Mouse (Mus musculus) adrenal gland, adult 18-20 months (tissue): ENCODE results near the gene Pnpo. TPM values are rescaled to one million over a fixed set of nuclear protein-coding genes. Genes with fewer than 3 reads are reported as not detected.

ENCODE experiments used
- DNase-seq, 2 experiments: peaks; one replicate each; pipeline ENCODE4 v3.0.0; 2021 to 2022; ENCODE audit warnings: low spot score in 2 of 2
- total RNA-seq, 2 experiments: library from RNA; stranded (reverse); gene quantifications; 1 replicate in 1 of 2; 2 replicates in 1 of 2; pipeline ENCODE4 v1.2.3; 2021

The Pnpo gene
- total RNA-seq, 2 experiments from 2014 or later = 28.4 to 36.6 TPM

DNA sequence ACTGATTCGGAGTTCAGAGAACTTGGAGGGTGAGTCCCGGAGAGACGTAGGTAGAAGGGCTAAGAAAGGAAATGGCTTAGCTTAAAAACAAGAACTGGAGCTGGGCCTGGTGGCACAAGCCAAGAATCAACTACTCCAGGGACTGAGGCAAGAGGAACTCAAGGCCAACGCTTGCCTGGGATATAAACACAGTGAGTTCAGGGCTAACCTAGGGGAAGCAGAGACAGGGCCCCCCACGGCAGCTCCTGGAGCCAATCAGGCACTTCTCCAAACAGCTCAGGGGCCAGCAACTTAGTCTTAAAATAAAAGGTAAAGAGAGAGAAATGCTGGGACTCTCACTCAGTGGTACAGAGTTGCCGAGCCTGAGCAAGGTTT is 5.4 kb downstream of the Pnpo start:
- no peak for DNase-seq

DNA sequence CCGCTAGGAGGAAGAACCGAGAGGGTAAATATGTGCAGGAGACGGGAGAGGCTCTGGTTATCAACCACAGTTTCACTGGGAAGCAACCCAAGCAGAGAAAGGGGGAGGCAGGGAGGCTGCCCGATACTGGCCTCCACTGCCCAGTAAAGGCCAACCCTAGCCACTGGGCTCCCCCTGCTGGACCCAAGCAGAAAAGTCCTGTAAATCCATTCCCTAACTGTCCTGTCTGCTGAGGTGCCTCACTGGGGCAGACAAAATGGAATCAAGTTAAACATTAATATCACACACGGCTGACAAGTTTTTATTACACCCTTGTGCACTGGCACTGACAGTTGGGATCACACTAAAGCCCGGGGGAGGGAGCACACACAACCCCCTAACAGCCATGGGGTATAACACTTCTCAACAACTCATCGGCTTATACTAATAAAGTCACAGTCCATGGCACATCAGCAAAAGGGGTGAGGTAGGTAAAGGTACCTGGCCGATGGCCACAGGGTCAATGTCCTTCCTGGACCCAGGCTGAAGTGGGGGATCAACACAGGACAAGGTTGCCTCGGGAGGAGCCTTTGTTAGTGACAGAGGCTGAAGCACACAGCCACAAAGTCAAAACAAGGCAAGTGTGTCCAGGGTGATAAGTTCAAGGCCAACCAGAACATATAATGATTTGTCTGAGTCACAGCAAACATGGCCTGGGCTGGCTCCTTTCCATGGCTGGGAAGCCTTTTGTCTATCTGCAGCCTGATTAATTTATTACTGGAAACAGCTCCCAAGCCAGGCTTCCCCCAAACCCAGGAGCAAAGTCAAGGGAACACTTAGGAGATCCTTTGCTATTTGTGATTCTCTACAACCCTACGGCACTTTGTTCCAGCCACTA is 6.0 kb downstream of the Pnpo start:
- DNase-seq = peak; percentile 64 to 67

DNA sequence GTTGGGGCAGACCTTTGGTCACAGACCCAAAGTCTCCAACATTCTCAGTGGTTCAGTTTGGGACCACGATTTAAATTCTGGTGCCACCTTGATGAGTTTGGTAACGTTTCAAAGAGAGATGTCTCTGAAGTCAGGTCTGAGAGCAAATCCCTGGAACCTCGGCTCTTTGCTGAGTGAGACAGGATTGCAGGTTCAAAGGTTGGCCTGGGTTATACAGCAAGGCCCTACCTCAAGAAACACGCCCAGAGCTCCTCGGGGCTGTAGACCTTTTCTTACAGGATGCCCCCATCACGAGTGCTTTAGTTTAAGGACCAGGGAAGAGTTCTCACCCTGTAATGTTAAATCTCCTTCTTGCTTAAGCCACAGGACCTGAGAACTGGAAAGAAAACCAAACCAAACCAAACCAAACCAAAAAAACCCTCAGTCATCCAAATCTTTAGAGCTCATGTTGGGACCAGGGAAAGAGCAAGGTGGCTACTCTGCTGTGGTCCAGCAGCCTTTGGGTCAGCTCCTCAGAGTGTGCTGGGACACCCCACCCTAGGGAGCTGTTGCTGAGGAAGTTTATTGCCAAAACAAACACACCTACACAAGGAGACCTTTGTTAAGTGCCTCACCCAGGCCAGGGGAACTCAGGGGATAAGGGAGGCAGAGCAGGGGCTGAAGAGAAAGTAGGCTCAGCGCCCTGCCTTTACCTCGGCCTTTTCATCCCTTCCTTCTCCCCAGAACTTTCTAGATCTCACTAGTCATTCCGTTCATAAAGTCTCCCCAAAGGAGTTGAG is 7.7 kb downstream of the Pnpo start:
- no peak for DNase-seq

DNA sequence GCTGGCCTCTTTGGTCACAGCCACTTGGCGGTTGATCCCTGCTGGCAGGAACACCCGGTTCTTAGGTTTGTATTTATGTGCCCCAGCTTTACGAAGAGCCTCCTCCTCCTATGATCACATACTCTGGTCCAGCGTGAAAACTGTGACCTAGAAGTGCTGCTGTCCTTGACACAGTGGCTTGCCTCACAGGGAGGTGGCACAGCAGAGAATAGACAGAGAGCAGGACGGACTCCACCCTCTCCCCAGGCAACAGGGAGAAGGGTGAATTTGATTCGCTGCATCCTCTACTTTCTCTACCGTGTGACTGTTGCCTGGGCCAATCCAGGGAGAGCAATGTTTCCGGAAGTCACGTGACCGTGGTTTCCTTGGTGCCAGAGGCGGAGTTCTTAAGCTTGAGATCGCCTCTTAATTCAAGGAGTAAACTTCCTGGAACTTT is 8.8 kb downstream of the Pnpo start:
- peak; percentile 50 to 61 for DNase-seq

DNA sequence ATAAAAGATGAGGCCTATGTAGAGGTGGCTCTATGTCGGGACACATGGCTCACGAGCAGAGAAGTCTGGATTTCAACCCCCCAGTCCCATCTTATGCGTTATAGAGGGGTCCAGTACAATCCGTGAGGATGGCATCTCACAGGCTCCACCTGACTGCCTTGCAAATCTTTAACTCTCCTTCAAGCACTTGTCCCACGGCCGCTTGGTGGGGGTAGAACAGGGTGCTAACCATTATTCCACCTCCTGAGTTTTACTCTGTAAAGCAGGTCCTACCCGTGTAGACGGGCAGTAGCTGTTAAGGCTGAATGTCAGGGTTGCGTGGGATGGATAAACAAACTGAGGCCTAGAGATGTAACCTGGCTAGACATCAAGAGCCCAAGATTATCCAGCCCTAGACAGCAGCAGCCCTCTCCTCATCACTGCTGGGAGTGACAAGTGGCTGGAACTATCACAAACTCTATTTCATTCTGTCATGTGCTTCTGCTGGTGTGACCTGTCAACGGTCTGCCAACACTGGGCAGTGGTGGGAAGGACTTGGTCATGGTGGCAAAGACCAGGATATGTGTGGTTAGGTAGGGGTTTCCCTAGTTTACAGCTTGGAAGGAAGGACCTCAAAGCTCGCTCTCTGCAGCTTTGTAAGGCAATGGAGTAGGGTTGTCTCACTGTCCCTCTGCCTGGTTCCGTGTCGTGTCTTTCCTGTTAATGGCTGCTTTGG is 10.1 kb downstream of the Pnpo start:
- no peak for DNase-seq

DNA sequence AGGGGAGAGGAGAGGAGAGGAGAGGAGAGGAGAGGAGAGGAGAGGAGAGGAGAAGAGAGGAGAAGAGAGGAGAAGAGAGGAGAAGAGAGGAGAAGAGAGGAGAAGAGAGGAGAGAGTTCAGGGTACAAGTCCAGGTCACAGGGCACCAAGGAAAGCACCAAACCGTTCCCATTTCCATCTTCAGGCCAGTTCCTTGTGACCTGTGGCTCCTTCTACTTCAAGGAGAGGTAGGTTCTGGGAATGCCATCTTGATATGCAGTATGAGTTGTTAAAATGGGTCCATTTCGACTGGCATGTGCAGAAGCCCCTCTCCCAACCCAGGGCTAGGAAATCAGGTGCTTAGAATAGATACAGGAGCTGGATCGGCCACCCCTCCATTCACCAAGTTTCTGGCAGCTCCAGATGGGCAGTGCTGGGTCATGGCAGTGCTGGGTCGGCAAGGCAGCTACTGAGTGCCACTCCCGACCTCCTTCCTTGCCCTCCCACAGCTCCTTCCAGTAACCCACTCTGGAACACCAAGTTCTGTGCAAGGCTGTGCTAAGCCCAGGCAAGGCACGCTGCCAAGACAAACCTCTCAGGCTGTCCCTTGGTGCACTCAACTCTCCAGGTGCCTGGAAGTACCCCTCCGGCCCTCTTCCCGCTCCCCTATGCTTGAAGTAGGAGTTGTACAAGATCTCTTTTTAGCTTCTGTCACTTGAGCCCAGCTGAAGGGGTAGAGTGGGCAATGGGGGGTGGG is 12.3 kb downstream of the Pnpo start:
- DNase-seq = no peak

DNA sequence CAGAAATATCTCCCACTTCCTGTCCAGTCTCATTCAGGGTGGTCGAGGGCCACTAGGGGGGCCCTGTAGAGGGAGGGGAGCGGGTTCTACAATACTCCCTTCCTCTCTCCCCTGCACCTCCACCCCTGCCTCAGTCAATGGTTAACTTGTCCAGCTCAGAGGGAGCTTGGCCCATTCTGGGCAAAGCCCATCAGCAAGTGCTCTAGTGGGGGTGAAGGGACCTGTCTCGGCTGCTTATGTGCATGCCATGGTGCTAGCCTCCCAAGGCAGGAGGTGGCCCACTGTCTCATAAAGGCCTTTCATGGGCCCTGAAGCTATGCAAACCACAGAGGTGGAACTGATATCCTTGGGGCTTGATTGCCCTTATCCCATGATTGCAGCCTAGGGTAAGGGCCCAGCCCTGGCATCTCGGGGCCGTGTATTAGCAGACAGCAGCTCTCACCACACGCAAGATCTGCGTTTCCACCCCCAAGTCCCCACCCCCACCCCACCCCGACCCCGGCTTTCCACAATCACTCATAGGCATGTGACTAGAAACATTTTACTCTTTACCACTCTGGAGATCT is 13.9 kb downstream of the Pnpo start:
- no peak for DNase-seq

DNA sequence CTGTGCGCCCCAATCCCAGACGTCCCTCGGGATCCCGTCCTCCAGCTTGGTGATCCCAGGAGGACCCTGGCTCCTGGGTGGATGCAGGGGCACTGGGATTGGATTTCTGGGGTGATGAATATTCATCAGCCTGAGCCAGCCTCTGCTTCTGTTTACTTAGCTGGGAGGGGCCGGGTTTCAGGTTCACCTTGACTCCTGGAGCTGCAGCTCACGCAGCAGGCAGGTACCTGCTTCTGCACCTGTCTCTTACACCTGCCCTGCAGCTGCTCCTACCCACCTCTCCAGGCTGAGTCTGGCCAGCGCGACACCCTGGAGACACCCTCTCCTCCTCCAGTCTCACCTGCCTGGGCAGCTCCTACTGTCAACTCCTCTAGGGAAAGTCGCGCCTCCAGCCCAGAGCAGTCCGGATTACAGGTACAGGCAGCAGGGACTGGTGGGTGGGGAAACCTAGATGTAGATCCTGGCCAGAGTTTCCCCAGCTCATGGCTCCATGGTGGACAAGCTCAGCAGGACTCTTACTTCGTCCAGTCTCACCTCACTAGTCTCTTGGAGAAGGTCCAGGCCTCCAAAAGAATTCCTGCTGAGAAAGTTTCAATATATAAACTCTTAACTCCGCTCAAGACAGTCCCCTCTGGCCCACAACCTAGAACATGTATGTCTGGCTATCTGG is 14.6 kb downstream of the Pnpo start:
- DNase-seq = no peak

DNA sequence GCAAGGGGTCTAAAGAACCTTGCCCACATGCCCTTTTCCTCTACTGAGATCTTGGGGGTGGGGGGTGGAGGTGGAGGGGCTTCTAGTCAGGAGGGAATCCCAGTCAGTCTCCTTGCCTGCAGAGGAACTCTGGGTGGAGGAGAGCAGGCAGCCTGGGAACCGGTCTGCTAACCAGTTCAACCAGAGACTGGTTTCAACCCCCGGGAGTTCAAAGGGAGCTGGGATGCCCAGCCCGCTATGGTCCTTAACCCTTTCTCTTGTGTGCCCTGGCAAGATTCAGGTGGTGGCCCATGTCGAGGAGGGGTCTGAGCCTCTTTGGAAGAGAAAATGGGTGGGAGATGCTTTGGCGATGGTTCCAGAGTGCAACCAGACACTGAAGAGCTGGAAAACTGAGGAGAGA is 15.1 kb downstream of the Pnpo start:
- no peak for DNase-seq

DNA sequence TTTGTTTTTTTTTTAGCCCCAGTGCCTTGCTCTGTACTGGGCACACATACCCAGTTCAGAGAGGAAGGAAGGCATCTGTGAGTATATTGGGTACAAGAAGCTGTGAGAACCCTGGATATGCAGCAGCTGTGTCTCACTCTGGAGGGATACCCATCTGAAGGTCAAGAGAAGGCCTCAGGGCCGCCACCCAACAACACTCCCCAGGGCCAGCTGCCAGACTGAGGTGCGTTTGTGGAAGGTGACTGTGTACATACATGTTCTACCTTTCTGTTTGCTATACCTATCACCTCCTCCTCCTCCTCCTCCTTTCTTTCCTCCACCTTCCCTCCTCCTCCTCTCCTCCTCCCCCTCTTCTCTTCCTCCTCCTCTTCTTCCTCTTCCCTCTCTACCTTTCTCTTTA is 15.7 kb downstream of the Pnpo start, which contains the start of gene Prr15l:
Gene Prr15l (plus strand): TSS at position 17 of the 400 bp plus-strand sequence.
- DNase-seq = no peak

DNA sequence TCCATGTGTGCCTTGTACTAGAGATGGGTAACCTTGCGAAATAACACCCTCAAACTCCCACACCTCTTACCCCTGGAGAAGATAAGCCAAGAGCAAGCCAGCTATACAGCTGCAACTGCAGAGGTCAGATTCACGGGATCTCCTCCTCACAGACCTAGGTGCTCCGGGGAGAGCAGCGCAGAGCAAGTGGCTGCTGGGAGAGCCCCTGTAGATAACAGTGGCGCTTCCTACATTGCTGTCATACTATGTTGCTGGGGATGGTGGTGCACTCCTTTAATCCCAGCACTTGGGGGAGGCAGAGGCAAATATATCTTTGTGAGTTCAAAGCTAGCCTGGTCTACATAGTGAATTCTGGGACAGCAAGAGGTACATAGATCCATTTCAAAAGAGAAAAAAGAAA is 17.2 kb downstream of the Pnpo start:
- no peak for DNase-seq

DNA sequence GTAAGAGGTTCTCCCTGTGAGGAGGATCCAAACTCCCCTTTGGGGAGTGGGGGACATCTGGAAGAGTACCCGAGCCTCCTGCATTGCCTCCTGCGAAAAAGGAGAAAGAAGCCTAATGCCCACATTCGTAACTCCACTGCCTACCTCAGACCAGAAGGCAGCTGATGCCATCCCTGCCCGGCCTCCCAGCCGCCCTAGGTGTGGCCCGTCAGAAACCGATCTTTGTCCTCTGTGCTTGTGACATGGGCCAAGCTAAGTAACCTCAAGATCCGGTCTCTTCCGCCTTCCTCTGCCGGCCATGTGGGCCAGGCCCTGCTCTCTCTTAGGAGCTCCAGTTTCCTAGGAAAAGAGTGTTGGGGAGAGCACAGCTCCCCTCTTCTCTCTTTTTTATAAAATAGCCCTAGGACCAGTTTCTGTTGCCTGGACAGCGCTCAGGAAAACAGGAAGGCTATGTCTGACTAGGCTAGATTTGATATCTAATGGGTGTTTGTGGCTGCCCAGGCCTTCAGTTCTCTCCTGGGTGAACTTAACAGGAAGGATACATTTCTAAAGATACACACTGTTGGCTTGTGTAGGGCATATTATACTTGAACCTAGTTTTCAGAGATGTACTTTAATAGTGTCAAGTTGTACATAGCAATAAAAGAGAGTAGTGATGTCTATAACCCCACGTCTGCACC is 18.2 kb downstream of the Pnpo start:
- DNase-seq = no peak

DNA sequence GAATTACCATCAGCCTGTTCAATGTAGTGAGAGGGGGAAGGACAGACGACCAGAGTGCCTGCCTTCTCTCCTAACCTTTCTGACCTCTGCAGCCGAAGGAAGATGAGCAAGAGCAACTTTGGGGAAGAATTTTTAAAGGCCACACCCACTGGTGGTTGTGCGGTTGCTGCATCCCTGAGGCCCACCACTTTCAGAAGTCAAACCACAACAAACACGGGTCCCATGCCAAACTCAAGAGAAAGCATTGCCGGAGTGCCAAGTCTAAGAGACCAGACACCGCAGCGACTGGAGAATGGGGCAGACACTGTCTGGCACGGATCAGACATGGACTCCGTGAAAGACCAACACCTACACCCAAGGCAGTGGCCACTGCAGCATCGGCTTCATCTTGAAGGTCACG is 18.9 kb downstream of the Pnpo start:
- no peak for DNase-seq

DNA sequence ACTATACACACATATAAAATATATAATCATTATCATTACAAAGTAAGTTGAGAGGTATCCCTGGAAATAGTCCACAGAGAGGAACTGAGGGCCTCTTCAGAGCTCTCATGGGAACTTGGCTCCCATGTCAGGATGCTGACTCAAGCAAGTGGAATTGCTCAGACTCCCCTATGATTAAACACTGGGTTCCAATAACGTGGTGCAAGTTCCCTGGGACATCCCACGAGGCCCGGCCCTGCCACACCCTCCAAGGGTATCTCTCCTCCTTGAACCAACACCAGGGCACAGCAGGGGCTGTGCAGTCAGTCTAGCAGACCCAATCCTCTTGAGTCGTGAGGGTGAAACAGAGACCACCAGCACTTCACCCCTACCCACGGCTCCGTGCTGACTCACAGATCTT is 24.8 kb downstream of the Pnpo start:
- no peak for DNase-seq

DNA sequence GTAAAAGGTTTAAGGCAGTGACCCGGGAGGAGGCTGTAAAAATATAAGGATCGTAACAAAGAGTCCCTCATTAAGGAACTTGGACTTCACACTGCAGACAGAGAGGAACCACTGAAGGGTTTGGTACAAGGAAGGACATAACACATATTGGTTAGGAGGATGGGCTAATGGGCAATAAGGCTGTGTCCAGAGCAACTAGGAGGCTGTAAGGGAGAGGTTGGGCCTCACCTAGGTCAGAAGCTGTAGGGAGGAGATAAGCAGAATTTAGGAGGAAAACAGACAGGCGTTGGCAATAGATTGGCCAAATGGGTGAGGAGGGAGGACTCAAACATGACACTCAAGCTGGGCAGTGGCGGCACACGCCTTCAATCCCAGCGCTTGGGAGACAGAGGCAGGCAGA is 26.4 kb downstream of the Pnpo start:
- no peak for DNase-seq

DNA sequence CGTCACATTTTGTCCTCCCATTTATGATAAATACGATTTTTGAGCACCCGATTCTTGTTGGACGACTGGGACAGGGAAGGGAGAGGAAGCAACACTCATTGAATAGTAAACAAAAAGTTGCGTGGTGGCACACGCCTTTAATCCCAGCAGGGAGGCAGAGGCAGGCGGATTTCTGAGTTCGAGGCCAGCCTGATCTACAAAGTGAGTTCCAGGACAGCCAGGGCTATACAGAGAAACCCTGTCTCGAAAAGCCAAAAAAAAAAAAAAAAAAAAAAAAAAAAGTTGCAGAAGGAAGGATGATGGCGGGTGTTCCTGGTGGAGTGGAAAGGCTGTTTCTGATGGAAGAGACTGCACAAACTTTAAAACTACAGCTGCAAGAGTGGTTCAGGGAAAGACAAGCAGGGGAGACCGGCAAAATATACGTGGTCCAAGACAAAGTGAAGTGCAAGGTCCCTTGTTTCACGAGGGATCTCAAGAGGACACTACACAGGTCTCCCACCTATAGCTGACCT is 26.8 kb downstream of the Pnpo start:
- DNase-seq = no peak

DNA sequence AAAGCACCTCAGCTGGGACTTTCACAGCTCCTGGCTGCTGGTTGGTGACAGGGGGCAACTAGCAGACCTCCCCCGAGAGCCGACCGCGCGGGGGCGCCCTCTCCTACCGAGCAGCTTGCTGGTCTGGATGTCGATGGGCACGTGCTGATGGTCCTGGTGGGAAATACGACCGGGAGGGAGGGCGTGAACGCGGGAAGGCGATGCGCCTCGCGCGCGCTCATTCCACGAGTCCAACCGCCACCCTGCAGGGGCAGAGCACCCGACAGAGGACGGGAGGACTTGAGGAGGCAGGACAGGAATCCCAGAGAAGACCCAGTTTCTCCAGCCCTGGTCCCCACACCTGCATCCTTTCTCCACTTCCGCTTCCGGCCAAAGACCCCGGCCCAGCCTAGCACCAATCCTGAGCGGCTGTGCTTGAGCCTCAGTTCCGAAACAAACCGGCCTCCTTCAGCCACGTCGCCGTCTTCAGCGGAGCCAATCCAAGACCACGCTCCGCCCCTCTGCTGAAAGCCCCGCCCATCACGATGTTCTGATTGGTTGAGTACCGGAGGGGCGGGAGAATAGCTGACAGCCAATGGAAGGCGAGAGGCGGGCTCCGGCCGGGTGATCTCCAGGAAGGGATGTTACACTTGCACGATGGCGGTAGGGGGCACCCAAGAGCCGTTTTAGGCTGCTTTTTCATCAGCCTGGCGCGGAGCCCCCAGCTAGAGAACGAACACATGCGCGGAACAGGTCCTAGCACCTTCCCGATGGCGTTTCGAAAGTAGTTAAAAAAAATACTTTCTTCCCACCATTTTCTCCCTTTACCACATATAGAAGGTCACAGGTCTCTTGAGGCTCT is 27.5 kb downstream of the Pnpo start, which contains the start of gene Cdk5rap3:
Gene Cdk5rap3 (minus strand): TSS at position 453 of the 841 bp plus-strand sequence.
- peak; percentile 98 to 99 for DNase-seq

DNA sequence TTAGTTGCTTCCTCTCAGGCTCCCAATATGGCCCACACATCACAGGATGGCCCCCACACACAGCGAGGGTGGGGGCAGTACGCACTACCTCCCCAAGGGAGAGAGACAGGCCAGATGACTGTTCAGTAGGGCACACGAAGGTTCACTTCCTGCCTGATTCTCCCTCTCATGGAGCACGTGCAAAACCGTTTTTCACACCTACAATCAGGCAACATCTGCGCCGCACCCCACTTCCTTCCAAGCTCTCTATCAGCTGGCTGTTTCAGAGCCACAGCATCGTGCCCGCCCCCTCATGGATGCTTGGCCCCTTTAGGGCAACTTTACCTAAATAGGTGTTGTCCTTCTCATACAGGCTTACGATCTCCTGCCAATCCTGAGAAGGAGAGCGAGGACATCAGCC is 31.1 kb downstream of the Pnpo start:
- DNase-seq = no peak
